Mouse (Mus musculus) adrenal gland, postnatal 4 days (tissue): ENCODE results near the gene Nfia. TPM values are rescaled to one million over a fixed set of nuclear protein-coding genes. Genes with fewer than 3 reads are reported as not detected.

Experiments
- DNase-seq, 2 experiments: peaks; one replicate each; pipeline ENCODE4 v3.0.0; 2021 to 2022; ENCODE audit warnings: low spot score in 2 of 2, mixed read lengths in 2 of 2
- long read RNA-seq, 2 experiments: library from polyadenylated mRNA; stranded (forward); transcript quantifications; one replicate each; pipeline ENCODE4 v2.0.0; 2021
- total RNA-seq, 2 experiments: library from RNA; stranded (reverse); gene quantifications; 2 replicates each; pipeline ENCODE4 v1.2.3; 2021

Gene Nfia
- 100 to 1,000 TPM; 208 to 223 TPM for total RNA-seq
- long read RNA-seq, experiment 1, full-length matches to known transcripts, result 5 of 11 reads
- long read RNA-seq, experiment 1, partial matches to known transcripts, result 2 of 11 reads
- long read RNA-seq, experiment 1, other reads (novel, unspliced or antisense), result 4 of 11 reads
- long read RNA-seq, experiment 2, full-length matches to known transcripts, result 6 of 34 reads
- long read RNA-seq, experiment 2, partial matches to known transcripts, result 10 of 34 reads
- long read RNA-seq, experiment 2, other reads (novel, unspliced or antisense), result 18 of 34 reads

GRCm38 (mm10) chr4:97772641-97773040 lies at the start of gene Nfia:
Gene Nfia (plus strand): TSS chr4:97772734.
- no peak for DNase-seq

DNA sequence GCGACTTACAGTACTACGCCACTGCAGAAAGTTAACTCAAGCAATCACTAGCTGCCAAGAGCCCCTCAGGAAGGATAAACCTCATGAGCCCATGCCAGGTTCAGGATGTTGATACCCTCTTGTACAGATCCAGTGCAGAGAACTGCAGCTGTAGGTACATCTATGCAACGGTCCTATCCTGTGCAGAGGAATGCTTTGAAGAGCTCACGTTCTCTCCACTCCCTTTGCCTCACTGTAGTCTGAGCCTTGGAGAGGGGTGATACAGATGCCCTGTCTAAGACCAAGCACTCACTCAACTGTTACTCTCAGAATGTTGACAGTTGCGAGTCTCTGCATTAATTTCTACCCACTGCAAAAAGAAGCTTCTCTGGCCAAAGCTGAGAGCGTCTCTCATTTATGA lies 49.2 kb upstream of the Nfia start:
- DNase-seq, result no peak

- no peak for DNase-seq
These were observed 44.0 kb upstream of the Nfia start for GRCm38 (mm10) chr4:97728520-97728919.

- no peak for DNase-seq
These were observed 42.5 kb upstream of the Nfia start for GRCm38 (mm10) chr4:97729999-97730398.

DNA sequence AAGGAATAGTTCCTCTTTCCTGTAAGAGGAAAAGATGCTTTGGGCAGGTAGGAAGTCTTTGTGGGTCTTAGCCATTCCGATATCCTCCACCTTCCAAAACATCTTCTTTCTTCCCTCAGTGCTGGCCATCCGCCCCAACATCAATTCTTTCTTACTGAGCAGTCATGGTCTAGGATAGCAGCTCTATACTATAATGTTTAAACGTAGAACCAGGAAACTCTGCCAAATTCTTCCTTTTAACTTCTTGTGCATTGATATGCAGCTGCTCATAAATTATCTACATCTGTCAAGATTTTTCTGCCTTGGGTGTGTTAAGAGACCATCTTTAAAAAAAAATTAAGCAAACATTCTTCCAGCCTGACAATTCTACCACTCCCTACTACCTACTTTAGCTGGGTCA lies 42.1 kb upstream of the Nfia start:
- no peak for DNase-seq

DNA sequence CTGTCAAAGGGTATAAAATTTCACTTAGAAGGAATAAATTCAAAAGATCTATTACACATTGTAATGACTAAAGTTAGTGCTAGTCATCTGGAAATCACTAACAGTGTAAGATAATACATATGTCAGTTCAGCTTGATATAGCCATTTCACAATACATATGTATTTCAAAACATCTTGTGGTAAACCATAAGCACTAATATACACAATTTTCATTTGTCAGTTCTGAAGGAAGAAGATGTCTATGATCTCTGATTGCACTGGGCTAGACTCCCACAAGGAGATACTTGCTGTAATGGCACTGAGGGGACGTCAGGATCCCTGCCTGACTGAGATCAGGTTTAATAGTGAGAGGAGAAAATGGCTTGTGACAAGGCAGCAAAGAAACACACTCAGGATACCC lies 39.1 kb upstream of the Nfia start:
- no peak for DNase-seq

DNA sequence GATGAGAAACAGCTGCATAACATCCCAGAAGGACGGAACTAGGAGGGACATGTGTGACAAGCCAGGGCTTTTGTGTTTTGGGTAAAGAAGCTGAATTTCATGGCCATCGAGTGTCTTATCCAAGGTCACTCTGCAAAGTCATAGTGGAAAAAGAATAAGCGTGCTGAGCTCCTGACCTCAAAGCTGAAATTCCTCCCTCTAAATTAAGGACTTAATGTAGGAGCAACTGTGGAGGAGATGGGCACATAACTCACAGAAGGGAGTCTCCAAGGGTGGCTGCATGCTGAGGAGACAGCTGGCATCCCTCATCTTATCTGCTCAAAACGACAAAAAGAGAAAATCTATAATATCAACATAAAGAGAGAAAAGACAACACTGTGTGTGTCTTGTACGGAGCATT lies 28.6 kb upstream of the Nfia start:
- no peak for DNase-seq

DNA sequence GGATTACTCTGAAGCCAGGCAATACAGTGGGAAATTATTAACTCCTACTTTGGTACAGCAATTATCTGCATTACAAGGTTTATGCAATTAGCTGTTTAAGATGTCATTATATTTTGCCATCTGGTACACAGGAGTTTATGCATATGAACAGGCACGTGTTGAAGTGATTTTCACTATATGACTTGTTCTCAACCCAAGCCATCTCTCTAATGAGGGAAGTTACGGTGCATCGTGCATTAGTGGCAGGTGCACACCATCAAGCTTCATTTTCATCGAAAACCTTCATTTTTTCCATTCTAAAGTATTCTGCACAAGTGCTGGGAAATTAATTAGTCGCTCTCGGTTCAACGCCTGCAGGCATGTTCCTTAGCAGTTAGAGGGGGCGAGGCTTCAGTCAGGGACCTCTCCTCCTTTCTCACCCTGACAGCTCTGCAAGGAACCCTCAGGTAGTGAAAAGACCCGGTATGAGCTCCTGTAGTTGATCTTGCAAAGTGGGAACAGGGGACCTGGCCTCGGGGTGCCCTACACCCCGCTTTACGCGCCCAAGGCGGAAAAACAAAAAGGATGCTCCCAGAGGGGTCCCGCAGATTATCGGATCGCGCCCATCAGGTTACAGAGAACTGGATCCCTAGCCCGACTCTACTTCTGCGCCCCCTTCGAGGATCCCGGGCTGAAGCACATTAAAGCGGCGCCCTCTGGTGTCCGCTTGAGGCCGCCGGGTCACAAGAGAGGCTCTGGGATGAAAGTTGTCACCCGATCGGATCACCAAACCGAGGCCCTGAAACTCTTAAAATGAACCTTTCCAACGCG lies 27.0 kb upstream of the Nfia start:
- peak; percentile 45 to 52 for DNase-seq

DNA sequence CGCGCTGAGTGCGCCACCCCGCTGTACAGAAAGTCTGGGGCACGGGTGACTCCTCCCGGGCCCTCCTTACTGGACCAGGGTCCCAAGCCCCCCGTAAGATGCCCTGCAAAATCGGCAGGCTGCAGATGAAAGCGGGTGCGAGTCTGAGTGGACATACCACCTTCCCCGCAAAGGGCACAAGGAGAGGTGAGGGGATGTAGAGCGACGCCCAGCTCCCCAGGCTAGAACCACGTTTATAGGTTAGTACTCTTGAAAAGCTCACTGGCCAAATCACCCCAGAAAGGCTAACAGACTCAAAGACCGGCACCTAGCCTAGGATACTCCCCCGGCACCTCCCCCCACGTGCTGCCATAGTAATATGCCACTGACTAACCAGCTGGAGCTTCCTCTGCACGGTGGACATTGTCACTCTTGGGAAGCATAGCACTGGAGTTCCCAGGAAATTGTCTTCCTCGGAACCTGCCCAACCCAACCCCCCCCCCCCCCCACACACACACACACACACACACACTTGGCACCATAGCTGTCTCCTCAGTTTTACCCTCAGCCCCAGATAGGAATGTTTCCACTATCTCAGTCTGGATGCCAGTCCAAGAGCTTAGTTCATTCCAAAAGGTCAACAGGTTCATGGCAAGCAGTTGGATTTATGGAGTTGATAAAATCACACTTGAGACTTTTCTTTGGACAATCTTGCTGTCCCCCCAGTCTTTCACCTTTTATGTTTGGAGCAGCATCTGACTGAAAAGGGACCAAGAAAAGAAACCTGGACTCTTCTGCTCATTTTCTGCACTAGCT lies 26.2 kb upstream of the Nfia start:
- DNase-seq, result no peak

- DNase-seq, result no peak
These were observed 22.1 kb upstream of the Nfia start for GRCm38 (mm10) chr4:97750401-97750800.

GRCm38 (mm10) chr4:97751030-97751482 lies 21.5 kb upstream of the Nfia start:
- peak; percentile 60 to 89 for DNase-seq

- DNase-seq, result peak; percentile 33 to 53
These were observed 20.9 kb upstream of the Nfia start for GRCm38 (mm10) chr4:97751483-97752251.

- no peak for DNase-seq
These were observed 20.1 kb upstream of the Nfia start for GRCm38 (mm10) chr4:97752276-97753010.

DNA sequence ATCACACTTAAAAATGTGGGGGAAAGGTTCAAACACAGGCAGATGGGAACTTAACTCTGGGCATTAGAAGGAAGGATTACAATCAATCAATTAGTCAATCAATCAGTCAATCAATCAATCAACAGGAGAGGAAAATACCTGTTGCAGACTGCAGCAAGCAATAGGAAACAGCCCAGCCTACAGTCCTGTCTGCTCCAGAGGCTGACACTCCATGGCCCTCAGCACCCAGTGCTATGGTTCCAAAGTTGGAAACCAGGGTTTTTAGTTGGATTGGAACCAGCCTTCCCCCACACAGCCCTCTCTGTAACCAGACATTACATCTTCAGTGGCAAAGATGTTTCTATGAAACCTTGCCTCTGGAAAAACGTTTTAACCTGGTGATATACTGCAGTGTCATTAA lies 19.0 kb upstream of the Nfia start:
- no peak for DNase-seq

- peak in 1 of 2 experiments; percentile 39 for DNase-seq
These were observed 18.3 kb upstream of the Nfia start for GRCm38 (mm10) chr4:97754241-97754640.

DNA sequence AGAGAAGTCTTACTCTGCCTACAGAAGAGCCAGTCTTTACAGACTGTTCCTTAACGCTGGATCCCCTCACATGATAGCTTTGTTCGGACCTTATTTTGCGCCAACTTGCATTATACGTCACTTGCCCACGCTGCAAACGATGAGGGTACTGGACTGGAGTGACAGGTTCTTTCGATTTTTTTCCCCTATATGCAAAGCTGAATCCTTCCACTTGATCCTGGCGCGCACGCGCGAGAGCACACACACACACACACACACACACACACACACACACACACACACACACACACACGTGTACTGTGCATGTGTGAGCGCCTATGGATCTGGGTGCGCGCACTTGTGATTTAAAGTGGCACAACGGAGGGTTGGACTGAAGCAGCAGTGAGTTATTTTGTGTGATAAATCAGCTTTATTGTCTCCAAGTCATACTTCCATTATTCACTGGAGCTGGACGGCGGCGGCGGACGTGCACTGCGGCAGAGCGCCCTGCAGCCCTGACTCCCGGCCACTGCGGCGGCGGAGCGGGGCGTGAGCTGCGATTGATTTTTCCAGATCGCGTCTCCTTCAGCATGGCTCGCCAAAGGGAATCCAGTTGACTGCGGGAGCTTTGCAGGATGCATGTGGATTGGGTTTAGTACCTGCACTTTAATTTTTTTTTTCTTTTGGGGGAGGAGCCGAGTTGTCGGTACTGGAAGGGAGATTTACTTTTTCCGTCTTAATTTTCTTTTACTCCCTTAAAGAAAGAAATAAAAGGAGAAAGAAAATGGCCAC lies 15.1 kb upstream of the Nfia start:
- DNase-seq, result peak; percentile 47 to 50

GRCm38 (mm10) chr4:97757978-97758461 lies 14.5 kb upstream of the Nfia start:
- DNase-seq, result peak in 1 of 2 experiments; percentile 20

DNA sequence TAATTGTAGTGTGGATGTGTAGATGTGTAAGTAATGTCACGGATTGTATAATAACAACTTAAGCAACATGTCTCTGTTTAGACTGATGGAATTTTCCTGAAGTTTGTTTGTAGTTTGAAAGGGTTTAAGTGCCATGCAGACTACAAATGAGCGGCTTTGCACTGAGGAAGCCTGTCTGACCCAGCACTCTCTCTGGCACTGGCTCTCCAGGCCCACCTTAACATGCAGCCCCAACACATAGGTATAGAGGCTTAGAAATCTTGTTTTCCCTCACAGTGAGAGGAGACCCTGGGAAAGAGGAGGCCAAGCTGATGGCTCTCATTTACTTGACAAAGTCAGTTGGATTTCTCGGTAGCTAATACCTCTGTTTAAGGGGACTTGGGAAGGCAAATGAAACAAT lies 13.9 kb upstream of the Nfia start:
- no peak for DNase-seq

GRCm38 (mm10) chr4:97764616-97765015 lies 7.9 kb upstream of the Nfia start:
- no peak for DNase-seq
